Mouse (Mus musculus) ES-Bruce4 (cell line): ENCODE results near the gene Hbb-bh2. TPM values are rescaled to one million over a fixed set of nuclear protein-coding genes. Genes with fewer than 3 reads are reported as not detected.
"Not testable (repeated sequence)": the region's sequence is repeated elsewhere in the genome, so short reads cannot be mapped to it uniquely, and the experiment has no call there.

ENCODE experiments used
- H3K27ac ChIP-seq: 2 replicates; pipeline ENCODE4 v1.5.1; 2012; ENCODE audit warnings: low read length, inconsistent platforms; ENCODE audit not compliant: insufficient read depth
- H3K27me3 ChIP-seq: 2 replicates; pipeline ENCODE4 v1.6.1; 2012; ENCODE audit warnings: mild to moderate bottlenecking, low read length, inconsistent platforms; ENCODE audit not compliant: control insufficient read depth, poor library complexity, insufficient read depth, severe bottlenecking
- H3K36me3 ChIP-seq: 2 replicates; pipeline ENCODE4 v1.6.1; 2012; ENCODE audit warnings: inconsistent platforms, mild to moderate bottlenecking, low read length, moderate library complexity; ENCODE audit not compliant: control insufficient read depth, poor library complexity, insufficient read depth, severe bottlenecking
- H3K4me1 ChIP-seq: one replicate; pipeline ENCODE4 v1.8.1; 2011; ENCODE audit warnings: low read length; ENCODE audit not compliant: control insufficient read depth, insufficient read depth
- H3K4me3 ChIP-seq: 2 replicates; pipeline ENCODE4 v1.5.1; 2011; ENCODE audit warnings: low read depth, mild to moderate bottlenecking, low read length
- H3K9ac ChIP-seq: 2 replicates; pipeline ENCODE4 v1.6.1; 2012; ENCODE audit warnings: low read depth, mild to moderate bottlenecking, inconsistent platforms; ENCODE audit not compliant: poor library complexity, severe bottlenecking
- H3K9me3 ChIP-seq: replicated peaks from 2 replicates; pipeline ENCODE4 v1.6.1; 2012; ENCODE audit warnings: mild to moderate bottlenecking, low read length, inconsistent platforms; ENCODE audit not compliant: control insufficient read depth, poor library complexity, insufficient read depth, severe bottlenecking
- CTCF ChIP-seq: IDR thresholded peaks from one replicate; pipeline ENCODE4 v1.8.1; 2011; ENCODE audit warnings: low read depth, low read length
- EP300 ChIP-seq: IDR thresholded peaks from 2 replicates; pipeline ENCODE4 v1.6.1; 2011; ENCODE audit warnings: low read depth, low read length; ENCODE audit not compliant: insufficient read depth
- POLR2A ChIP-seq: IDR thresholded peaks from one replicate; pipeline ENCODE4 v1.8.1; 2011; ENCODE audit warnings: low read length; ENCODE audit not compliant: insufficient read depth
- polyA plus RNA-seq: library from polyadenylated mRNA; stranded (reverse); fragments of >200 nt; gene quantifications from 2 replicates; pipeline ENCODE4 v1.2.4, GENCODE M21; 2011; ENCODE audit warnings: low read depth; ENCODE audit not compliant: missing spikeins, insufficient read depth, insufficient read length

Gene Hbb-bh2
- polyA plus RNA-seq, 1 experiment = not detected

DNA sequence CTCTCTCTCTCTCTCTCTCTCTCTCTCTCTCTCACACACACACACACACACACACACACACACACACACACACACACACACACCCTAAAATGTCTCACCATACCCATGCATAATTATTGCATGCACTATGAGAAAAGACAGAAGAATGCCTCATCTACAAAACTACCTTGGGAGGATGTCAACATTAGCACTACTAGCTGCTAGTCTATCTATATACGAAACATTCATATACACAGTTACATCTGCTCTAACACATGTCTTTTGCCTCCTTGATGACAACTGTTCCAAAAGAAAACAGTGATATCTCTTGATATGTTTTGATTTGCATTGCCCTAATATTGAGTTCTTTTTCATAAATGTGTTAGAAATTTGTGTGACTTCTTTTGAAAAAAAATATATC lies 30.0 kb downstream of the Hbb-bh2 start:
- Histone ChIP-seq H3K4me3 (no peak overlapping the region), H3K9me3 (no peaks in the 10 kb centered on the region), H3K9ac (no peak overlapping the region), H3K36me3 (no peaks in the 10 kb centered on the region), H3K4me1 (no peaks in the 10 kb centered on the region), H3K27me3 (no peaks in the 10 kb centered on the region), H3K27ac (no peak overlapping the region)
- TF ChIP-seq CTCF (no peak), POLR2A (no peak), EP300 (no peak)

DNA sequence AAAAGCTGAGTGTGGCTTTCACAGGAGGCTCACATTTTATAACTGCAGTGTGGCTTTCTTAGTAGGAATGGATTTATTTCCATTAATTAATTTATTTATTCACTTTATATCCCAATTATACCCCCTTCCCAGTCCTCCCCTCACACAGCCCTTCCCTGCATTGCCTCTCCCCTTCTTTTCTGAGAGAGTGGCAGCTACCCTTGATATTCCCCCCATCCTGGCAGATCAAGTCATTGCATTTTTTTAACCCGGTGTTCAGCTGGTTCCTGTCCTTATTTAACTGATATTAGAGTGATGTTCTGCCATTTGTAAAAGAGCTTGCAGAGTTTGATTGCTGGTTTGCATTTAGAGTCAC lies 30.5 kb downstream of the Hbb-bh2 start:
- no peaks in the 10 kb centered on the region for H3K9me3 ChIP-seq
- H3K27me3 ChIP-seq = no peaks in the 10 kb centered on the region
- H3K27ac ChIP-seq = no peak overlapping the region
- H3K36me3 ChIP-seq = no peaks in the 10 kb centered on the region
- H3K9ac ChIP-seq = no peak overlapping the region
- no peaks in the 10 kb centered on the region for H3K4me1 ChIP-seq
- no peak overlapping the region for H3K4me3 ChIP-seq
- no peak for TF ChIP-seq EP300
- no peak for TF ChIP-seq CTCF
- no peak for TF ChIP-seq POLR2A

DNA sequence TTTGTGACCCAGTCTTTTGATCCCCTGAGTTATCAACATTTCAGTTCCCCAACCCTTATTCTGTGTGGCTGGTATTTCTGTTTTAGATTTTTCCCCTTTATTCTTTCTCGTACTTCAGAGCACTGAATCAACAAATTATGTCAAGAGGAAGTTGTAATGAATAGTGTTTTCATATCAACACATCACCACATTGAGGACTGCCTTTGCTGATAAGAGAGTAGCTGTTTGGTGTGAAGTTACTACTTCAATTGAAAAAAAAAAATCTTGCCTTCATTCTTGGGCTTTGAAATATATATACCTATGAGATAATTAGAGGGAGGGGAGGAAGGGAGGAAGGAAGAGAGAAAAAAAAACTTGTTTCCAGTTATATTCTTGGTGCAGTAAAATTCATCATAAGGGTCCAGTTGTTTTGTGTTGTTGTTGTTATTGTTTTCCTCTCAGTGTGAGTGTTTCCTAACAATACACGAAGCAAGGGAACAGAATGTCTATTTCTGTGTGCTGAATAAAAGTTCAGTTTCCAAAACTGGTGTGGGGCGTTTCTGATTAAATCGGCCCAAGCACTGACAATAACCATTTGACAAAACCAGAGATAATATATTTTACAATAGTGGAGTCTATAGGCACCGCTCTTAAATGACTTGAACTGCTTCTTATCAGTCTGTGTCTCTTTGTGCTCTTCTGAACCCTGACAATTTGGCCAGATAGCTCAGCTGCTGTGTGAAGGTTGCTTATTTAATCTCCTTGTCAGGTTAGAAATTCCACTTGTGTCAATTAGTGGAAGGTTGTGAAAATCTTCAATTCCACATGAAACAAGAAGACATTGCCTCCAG lies 31.1 kb downstream of the Hbb-bh2 start:
- Histone ChIP-seq H3K36me3 (no peaks in the 10 kb centered on the region), H3K9ac (no peak overlapping the region), H3K9me3 (no peaks in the 10 kb centered on the region), H3K27me3 (no peaks in the 10 kb centered on the region), H3K27ac (no peak overlapping the region), H3K4me3 (no peak overlapping the region), H3K4me1 (no peaks in the 10 kb centered on the region)
- TF ChIP-seq EP300 (no peak), POLR2A (no peak), CTCF (no peak)

DNA sequence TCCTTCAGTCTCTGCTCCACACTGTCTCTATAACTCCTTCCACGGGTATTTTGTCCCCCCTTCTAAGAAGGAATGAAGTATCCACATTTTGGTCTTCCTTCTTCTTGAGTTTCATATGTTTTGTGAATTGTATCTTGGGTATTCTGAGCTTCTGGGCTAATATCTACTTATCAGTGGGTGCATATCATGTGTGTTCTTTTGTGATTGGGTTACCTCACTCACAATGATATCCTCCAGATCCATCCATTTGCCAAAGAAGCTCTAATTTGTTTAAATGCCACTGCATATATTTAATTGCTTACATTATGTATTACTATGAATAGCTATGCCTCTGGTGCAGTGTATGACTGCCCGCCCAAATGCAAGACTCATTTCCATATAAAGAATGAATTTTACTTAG lies 32.2 kb downstream of the Hbb-bh2 start:
- H3K4me3 ChIP-seq, H3K36me3 ChIP-seq, H3K4me1 ChIP-seq, H3K9ac ChIP-seq, H3K9me3 ChIP-seq, H3K27me3 ChIP-seq, H3K27ac ChIP-seq: not testable (repeated sequence)

DNA sequence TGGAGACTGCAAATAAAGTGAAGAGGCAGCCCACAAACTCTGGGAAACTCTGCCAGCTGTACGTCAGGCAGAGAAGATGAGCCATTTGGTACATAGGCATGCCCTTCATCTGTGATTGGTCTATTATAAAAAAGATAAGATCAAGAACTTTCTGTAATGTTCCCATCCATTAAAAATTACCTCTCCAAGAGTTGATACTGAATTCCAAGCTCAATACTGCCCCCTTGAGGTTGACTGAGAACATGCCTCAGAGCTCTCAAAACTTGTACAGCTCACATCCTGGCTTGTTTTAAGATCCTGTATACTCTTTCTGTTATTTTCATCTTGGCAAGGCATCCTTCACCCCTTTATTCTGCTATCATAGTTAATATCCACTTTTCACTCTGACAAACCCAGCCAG lies 33.5 kb downstream of the Hbb-bh2 start:
- no peak overlapping the region for H3K9ac ChIP-seq
- H3K27ac ChIP-seq = no peak overlapping the region
- no peaks in the 10 kb centered on the region for H3K27me3 ChIP-seq
- no peaks in the 10 kb centered on the region for H3K9me3 ChIP-seq
- no peak for TF ChIP-seq POLR2A
- TF ChIP-seq EP300 = no peak
- TF ChIP-seq CTCF = peak; percentile 22
- no peaks in the 10 kb centered on the region for H3K4me1 ChIP-seq
- no peak overlapping the region for H3K4me3 ChIP-seq
- no peaks in the 10 kb centered on the region for H3K36me3 ChIP-seq

DNA sequence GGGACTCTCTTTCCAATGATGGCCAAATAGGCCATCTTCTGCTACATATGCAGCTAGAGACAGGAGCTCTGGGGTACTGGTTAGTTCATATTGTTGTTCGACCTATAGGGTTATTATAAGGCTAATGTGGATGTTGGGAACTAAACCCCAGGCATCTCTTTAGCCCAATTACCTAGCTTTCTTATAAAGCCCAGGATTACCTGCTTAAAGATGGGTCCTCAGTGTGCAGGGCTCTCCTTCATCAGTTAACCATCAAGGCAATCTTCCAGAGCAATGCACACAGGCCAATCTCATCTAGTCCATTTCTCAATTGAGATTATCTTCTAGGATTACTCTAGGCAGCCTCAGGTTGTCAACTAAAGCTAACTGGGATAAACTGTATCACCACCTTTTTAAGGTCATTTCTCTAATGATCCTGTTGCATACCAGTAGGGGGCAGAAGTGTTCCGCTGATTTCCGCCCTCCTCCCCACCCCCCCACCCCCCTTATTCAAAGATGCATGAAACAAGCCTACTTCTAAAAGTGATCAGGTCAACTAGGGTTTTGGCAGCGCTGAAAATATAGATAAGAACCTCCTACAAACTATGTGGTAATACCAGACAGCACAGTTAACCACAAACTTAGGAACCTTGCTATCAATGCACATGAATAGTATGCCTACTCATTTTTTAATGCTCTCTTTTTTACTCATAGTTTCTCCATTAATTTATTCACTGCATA lies 47.5 kb downstream of the Hbb-bh2 start:
- TF ChIP-seq CTCF (peak; percentile 15), EP300 (no peak), POLR2A (no peak)
- H3K27ac ChIP-seq = no peak overlapping the region
- H3K27me3 ChIP-seq = no peaks in the 10 kb centered on the region
- H3K36me3 ChIP-seq = no peaks in the 10 kb centered on the region
- H3K9me3 ChIP-seq = no peaks in the 10 kb centered on the region
- H3K4me1 ChIP-seq = no peaks in the 10 kb centered on the region
- H3K4me3 ChIP-seq = no peak overlapping the region
- no peak overlapping the region for H3K9ac ChIP-seq
